Mouse (Mus musculus) Patski (cell line): ENCODE measurements around the gene Henmt1. TPM values are rescaled to one million over a fixed set of nuclear protein-coding genes. Genes with fewer than 3 reads are reported as not detected.

Experiments
- ATAC-seq: fragments of 100-300 bp; one replicate; pipeline ENCODE4 v1.8.0; 2021
- CTCF ChIA-PET: fragments of 350-600 bp; sonication (Branson Sonifier 250); formaldehyde crosslinking; loops from one replicate; lab custom pipeline; 2022; ENCODE audit warnings: inconsistent platforms; lab: Charles Lee
- POLR2A ChIA-PET: fragments of 350-600 bp; sonication (Branson Sonifier 250); formaldehyde crosslinking; loops from one replicate; lab custom pipeline; 2022; ENCODE audit warnings: antibody characterized with exemption, inconsistent platforms; lab: Charles Lee
- DNase-seq: peaks from one replicate; pipeline ENCODE4 v3.0.0-alpha.2; 2011; ENCODE audit warnings: low read depth, low spot score
- H3K27me3 ChIP-seq: fragments of 371-371 bp; one replicate; pipeline ENCODE4 v1.5.1; 2021
- CTCF ChIP-seq: fragments of 100-300 bp; IDR thresholded peaks from one replicate; pipeline ENCODE4 v1.5.1; 2021
- in situ Hi-C: fragments of 300-500 bp; cut with MboI; formaldehyde crosslinking; loops from 3 replicates; pipeline ENCODE4 v1.11.1; 2018; ENCODE audit warnings: low pct_unique_long_range_greater_than_20kb, mixed read lengths
- polyA plus RNA-seq: library from polyadenylated mRNA; unstranded; gene quantifications from one replicate; pipeline ENCODE4 v1.2.3, GENCODE M21; 2021

Henmt1 gene
- polyA plus RNA-seq, 1 experiment from 2014 or later = 0.04 TPM

- H3K27me3 ChIP-seq = no peaks in the 10 kb centered on the region
- no peak for TF ChIP-seq CTCF
- ChIA-PET CTCF (interaction anchor here (1.1 to 1.3 kb wide), 2 partner anchors 9 to 100 kb away, joined by 3 read pairs; partner anchors contain the start of gene Fam102b), POLR2A (interaction anchor here (0.6 kb wide), 1 partner anchor 26 kb away, joined by 3 read pairs; no protein-coding TSS in a partner anchor)
- in situ Hi-C loops = no loop called here
- no peak for ATAC-seq
- no peak for DNase-seq
Observed at GRCm38 (mm10) chr3:108926308-108926707, 13.4 kb upstream of the Henmt1 start.

GRCm38 (mm10) chr3:108933557-108933956, 6.1 kb upstream of the Henmt1 start:
- H3K27me3 ChIP-seq = no peaks in the 10 kb centered on the region
- DNase-seq = no peak
- in situ Hi-C loops = no loop called here
- CTCF ChIA-PET = interaction anchor here (1.6 kb wide), 1 partner anchor 31 kb away, joined by 3 read pairs; no protein-coding TSS in a partner anchor
- no peak for ATAC-seq
- TF ChIP-seq CTCF = no peak
- POLR2A ChIA-PET = no interaction called here

- H3K27me3 ChIP-seq = no peaks in the 10 kb centered on the region
- in situ Hi-C loops = no loop called here
- ChIA-PET CTCF (no interaction called here), POLR2A (no interaction called here)
- no peak for TF ChIP-seq CTCF
- DNase-seq (no peak), ATAC-seq (no peak)
Observed at GRCm38 (mm10) chr3:108938691-108939090, 982 bp upstream of the Henmt1 start.

GRCm38 (mm10) chr3:108940001-108940633, 444 bp downstream of the Henmt1 start, which contains the start of gene Gm9857:
TSS of gene Gm9857 (minus strand) at chr3:108940445.
- ChIA-PET POLR2A (no interaction called here), CTCF (interaction anchor here (0.8 kb wide), 1 partner anchor 15 kb away, joined by 3 read pairs; no protein-coding TSS in a partner anchor)
- in situ Hi-C loops = no loop called here
- DNase-seq (no peak), ATAC-seq (no peak)
- no peak for TF ChIP-seq CTCF
- no peaks in the 10 kb centered on the region for H3K27me3 ChIP-seq

GRCm38 (mm10) chr3:108940996-108941395, 1.3 kb downstream of the Henmt1 start:
- CTCF ChIA-PET = interaction anchor here (2.0 kb wide), 1 partner anchor 9 kb away, joined by 6 read pairs; no protein-coding TSS in a partner anchor
- POLR2A ChIA-PET = no interaction called here
- in situ Hi-C loops = no loop called here
- no peak for TF ChIP-seq CTCF
- ATAC-seq (no peak), DNase-seq (no peak)
- no peaks in the 10 kb centered on the region for H3K27me3 ChIP-seq

- no peaks in the 10 kb centered on the region for H3K27me3 ChIP-seq
- no peak for ATAC-seq
- no peak for TF ChIP-seq CTCF
- ChIA-PET CTCF (interaction anchor here (0.9 to 7.3 kb wide), 5 partner anchors 13 to 69 kb away, joined by 3 to 43 read pairs (median 5); partner anchors contain the start of gene Fam102b), POLR2A (interaction anchor here (0.7 to 1.9 kb wide), 3 partner anchors 46 to 940 kb away, joined by 3 to 4 read pairs (median 4); partner anchors contain the start of genes Gstm1 and Prpf38b)
- peak; percentile 27 for DNase-seq
- in situ Hi-C loops = no loop called here
Observed at GRCm38 (mm10) chr3:108957976-108958375, 18.3 kb downstream of the Henmt1 start.

GRCm38 (mm10) chr3:108959680-108960295, 20.1 kb downstream of the Henmt1 start:
- in situ Hi-C loops = no loop called here
- CTCF ChIA-PET = interaction anchor here (7.3 kb wide), 1 partner anchor 12 kb away, joined by 43 read pairs; no protein-coding TSS in a partner anchor
- DNase-seq (peak; percentile 93), ATAC-seq (peak; percentile 60)
- no peaks in the 10 kb centered on the region for H3K27me3 ChIP-seq
- TF ChIP-seq CTCF = no peak
- POLR2A ChIA-PET = no interaction called here

GRCm38 (mm10) chr3:108961226-108961625, 21.6 kb downstream of the Henmt1 start:
- CTCF ChIA-PET = interaction anchor here (2.4 to 7.3 kb wide), 2 partner anchors 10 to 31 kb away, joined by 9 to 43 read pairs; no protein-coding TSS in a partner anchor
- in situ Hi-C loops = no loop called here
- no peak for ATAC-seq

GRCm38 (mm10) chr3:108961655-108962054, 22.0 kb downstream of the Henmt1 start:
- no peak for ATAC-seq
- ChIA-PET POLR2A (no interaction called here), CTCF (interaction anchor here (1.9 to 7.3 kb wide), 3 partner anchors 9 to 31 kb away, joined by 5 to 43 read pairs (median 9); no protein-coding TSS in a partner anchor)
- TF ChIP-seq CTCF = no peak
- no peak for DNase-seq
- in situ Hi-C loops = no loop called here
- H3K27me3 ChIP-seq = no peaks in the 10 kb centered on the region

More at GRCm38 (mm10) chr3:108961226-108961625, 21.6 kb downstream of the Henmt1 start:
- no peaks in the 10 kb centered on the region for H3K27me3 ChIP-seq
- POLR2A ChIA-PET = no interaction called here
- DNase-seq = no peak
- TF ChIP-seq CTCF = no peak

GRCm38 (mm10) chr3:108963278-108963677, 23.6 kb downstream of the Henmt1 start:
- in situ Hi-C loops = no loop called here
- ATAC-seq (no peak), DNase-seq (no peak)
- TF ChIP-seq CTCF = no peak
- H3K27me3 ChIP-seq = no peaks in the 10 kb centered on the region
- ChIA-PET CTCF (interaction anchor here (0.6 to 7.3 kb wide), 6 partner anchors 8 to 633 kb away, joined by 3 to 43 read pairs (median 6); no protein-coding TSS in a partner anchor), POLR2A (interaction anchor here (0.6 to 0.7 kb wide), 2 partner anchors 72 to 156 kb away, joined by 3 read pairs; no protein-coding TSS in a partner anchor)
